Mouse (Mus musculus) olfactory bulb, adult 2 months (tissue): ENCODE measurements at regions not wholly inside any gene's neighbourhood (a gene's known extent, or its start where the extent isn't known, plus 50 kb on each side); places are given as distances from the start of the nearest gene placed in this dataset.

Experiments used
- H3K27ac ChIP-seq: fragments of 200-500 bp; 2 replicates; pipeline ENCODE4 v1.5.1; 2012; ENCODE audit warnings: low read depth, low read length; ENCODE audit not compliant: insufficient read depth
- H3K4me1 ChIP-seq: fragments of 200-500 bp; 2 replicates; pipeline ENCODE4 v1.6.1; 2012; ENCODE audit warnings: low read length; ENCODE audit not compliant: control insufficient read depth, insufficient read depth
- H3K4me3 ChIP-seq: fragments of 200-500 bp; 2 replicates; pipeline ENCODE4 v1.5.1; 2012; ENCODE audit warnings: mild to moderate bottlenecking, low read depth, low read length, moderate library complexity; ENCODE audit not compliant: insufficient read depth
- CTCF ChIP-seq: fragments of 200-500 bp; IDR thresholded peaks from 2 replicates; pipeline ENCODE4 v1.5.1; 2012; ENCODE audit warnings: low read depth, mild to moderate bottlenecking, low read length, moderate library complexity; ENCODE audit not compliant: insufficient read depth
- POLR2A ChIP-seq: fragments of 200-500 bp; IDR thresholded peaks from 2 replicates; pipeline ENCODE4 v1.6.1; 2012; ENCODE audit warnings: mild to moderate bottlenecking, low read depth, low read length, moderate library complexity; ENCODE audit not compliant: insufficient read depth
- WGBS: fragments of 180-500 bp; shearing (Covaris S2); methylation state at CpG from one replicate; pipeline ENCODE4 v1.1.7; 2018; 5-methylcytosine and 5-hydroxymethylcytosine counted together

GRCm38 (mm10) chr9:115733104-115733503 is 176.2 kb upstream of the Gadl1 start:
- H3K4me3 ChIP-seq, result no peak overlapping the region
- WGBS, result 93% methylated on average over 4 of the region's 4 CpGs
- H3K27ac ChIP-seq, result no peak overlapping the region
- TF ChIP-seq POLR2A (no peak), CTCF (no peak)
- no peaks in the 10 kb centered on the region for H3K4me1 ChIP-seq

GRCm38 (mm10) chr9:115739984-115740383 is 169.3 kb upstream of the Gadl1 start:
- Histone ChIP-seq H3K4me3 (no peak overlapping the region), H3K4me1 (no peaks in the 10 kb centered on the region), H3K27ac (no peak overlapping the region)
- 93% methylated on average over 5 of the region's 5 CpGs for WGBS
- TF ChIP-seq POLR2A (no peak), CTCF (no peak)

DNA sequence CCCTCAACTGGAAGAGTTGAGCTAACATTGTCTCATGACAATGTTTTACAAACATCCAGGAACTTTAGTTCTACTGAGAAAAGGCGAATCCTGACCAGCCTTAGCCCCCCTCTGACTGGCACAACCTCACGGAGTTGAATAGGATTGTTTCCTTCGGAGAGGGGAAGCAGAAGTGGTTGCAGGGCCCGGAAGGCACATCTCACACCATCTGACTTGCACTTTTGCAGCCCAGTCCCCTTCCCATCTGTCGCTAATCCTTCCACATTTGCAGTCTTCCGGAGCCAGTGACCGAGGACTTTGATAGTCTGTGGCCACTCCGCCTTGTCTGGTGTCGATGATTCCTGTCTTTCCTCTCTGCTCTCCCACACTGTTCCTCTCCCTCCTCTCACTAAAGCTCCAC is 162.8 kb upstream of the Gadl1 start:
- Histone ChIP-seq H3K4me3 (no peak overlapping the region), H3K27ac (no peak overlapping the region), H3K4me1 (no peaks in the 10 kb centered on the region)
- TF ChIP-seq POLR2A (no peak), CTCF (no peak)
- WGBS, result 80% methylated on average over 9 of the region's 9 CpGs

DNA sequence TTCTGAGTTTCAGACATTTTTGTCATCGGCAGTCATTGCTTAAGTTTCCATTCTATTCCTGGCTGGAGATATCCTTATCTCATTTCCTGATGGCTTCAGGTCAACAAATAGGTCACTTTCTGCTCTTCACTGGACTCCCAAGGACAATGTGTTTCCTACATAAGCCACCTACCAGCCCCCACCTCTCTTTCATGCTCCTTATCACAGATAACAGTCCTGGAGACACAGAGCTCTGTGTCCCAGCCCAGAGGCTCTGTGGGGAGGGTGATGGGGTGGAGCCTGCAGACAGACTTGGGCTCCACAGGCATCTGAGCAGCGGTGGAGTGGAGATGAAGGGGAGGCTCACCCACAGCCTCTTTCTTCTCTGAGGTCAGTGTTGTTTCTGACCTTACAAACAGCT is 148.8 kb upstream of the Gadl1 start:
- Histone ChIP-seq H3K4me3 (no peak overlapping the region), H3K4me1 (no peaks in the 10 kb centered on the region), H3K27ac (no peak overlapping the region)
- TF ChIP-seq CTCF (no peak), POLR2A (no peak)
- 68% methylated on average over 2 of the region's 2 CpGs for WGBS

- TF ChIP-seq POLR2A, result no peak
- TF ChIP-seq CTCF, result no peak
- whole genome bisulfite sequencing, result 85% methylated on average over 5 of the region's 5 CpGs
- no peak overlapping the region for H3K4me3 ChIP-seq
- H3K4me1 ChIP-seq, result no peaks in the 10 kb centered on the region
- H3K27ac ChIP-seq, result no peak overlapping the region
Measured at GRCm38 (mm10) chr9:115764136-115764535, 145.1 kb upstream of the Gadl1 start.

- Histone ChIP-seq H3K27ac (no peak overlapping the region), H3K4me3 (no peak overlapping the region), H3K4me1 (no peaks in the 10 kb centered on the region)
- 69% methylated on average over 6 of the region's 6 CpGs for WGBS
- no peak for TF ChIP-seq POLR2A
- TF ChIP-seq CTCF, result no peak
Measured at GRCm38 (mm10) chr9:115766471-115766870, 142.8 kb upstream of the Gadl1 start.

GRCm38 (mm10) chr9:115775112-115775511 is 134.1 kb upstream of the Gadl1 start:
- TF ChIP-seq POLR2A, result no peak
- no peak for TF ChIP-seq CTCF
- WGBS, result 76% methylated on average over 8 of the region's 8 CpGs
- peaks cover 13% of the 10 kb centered on the region for H3K4me1 ChIP-seq
- H3K4me3 ChIP-seq, result no peak overlapping the region
- H3K27ac ChIP-seq, result no peak overlapping the region

- Histone ChIP-seq H3K4me3 (no peak overlapping the region), H3K4me1 (peaks cover 13% of the 10 kb centered on the region), H3K27ac (no peak overlapping the region)
- TF ChIP-seq POLR2A (no peak), CTCF (no peak)
- 73% methylated on average over 7 of the region's 7 CpGs for WGBS
Measured at GRCm38 (mm10) chr9:115775858-115776257, 133.4 kb upstream of the Gadl1 start.

- peaks cover 13% of the 10 kb centered on the region for H3K4me1 ChIP-seq
- H3K4me3 ChIP-seq, result no peak overlapping the region
- no peak for TF ChIP-seq POLR2A
- H3K27ac ChIP-seq, result no peak overlapping the region
- 91% methylated on average over 9 of the region's 9 CpGs for WGBS
Measured at GRCm38 (mm10) chr9:115777097-115777864, 132.0 kb upstream of the Gadl1 start.

DNA sequence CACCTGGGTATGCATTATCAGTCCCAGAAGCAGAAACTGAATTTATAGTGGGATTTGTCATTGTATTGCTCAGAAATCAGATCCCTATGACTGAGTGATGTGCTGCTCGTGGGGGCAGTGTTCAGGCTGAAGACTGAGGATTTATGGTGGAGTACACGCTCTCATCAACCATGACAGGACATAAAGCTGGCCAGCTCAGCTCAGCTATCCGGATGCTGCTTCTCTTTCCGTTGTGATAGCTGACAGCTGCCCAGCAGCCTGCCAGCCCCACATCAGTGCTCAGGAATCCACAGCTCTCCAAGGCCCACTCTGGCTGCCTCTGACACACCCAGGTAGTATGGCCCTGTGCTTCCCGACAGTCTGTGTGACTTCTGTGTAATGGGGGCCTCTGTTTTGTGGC is 130.4 kb upstream of the Gadl1 start:
- Histone ChIP-seq H3K4me1 (peaks cover 13% of the 10 kb centered on the region), H3K4me3 (no peak overlapping the region), H3K27ac (no peak overlapping the region)
- TF ChIP-seq CTCF (no peak), POLR2A (no peak)
- WGBS, result 91% methylated on average over 5 of the region's 5 CpGs
